Mouse (Mus musculus): Measurements from ENCODE around the gene March6. TPM values are rescaled to one million over a fixed set of nuclear protein-coding genes. Genes with fewer than 3 reads are reported as not detected.

Gene March6
- 28.2 and 29.4 TPM in 2 replicates for polyA plus RNA-seq (2015; fragmentation: Nextera tagmentation; extraction: Ambion mirVana)

DNA sequence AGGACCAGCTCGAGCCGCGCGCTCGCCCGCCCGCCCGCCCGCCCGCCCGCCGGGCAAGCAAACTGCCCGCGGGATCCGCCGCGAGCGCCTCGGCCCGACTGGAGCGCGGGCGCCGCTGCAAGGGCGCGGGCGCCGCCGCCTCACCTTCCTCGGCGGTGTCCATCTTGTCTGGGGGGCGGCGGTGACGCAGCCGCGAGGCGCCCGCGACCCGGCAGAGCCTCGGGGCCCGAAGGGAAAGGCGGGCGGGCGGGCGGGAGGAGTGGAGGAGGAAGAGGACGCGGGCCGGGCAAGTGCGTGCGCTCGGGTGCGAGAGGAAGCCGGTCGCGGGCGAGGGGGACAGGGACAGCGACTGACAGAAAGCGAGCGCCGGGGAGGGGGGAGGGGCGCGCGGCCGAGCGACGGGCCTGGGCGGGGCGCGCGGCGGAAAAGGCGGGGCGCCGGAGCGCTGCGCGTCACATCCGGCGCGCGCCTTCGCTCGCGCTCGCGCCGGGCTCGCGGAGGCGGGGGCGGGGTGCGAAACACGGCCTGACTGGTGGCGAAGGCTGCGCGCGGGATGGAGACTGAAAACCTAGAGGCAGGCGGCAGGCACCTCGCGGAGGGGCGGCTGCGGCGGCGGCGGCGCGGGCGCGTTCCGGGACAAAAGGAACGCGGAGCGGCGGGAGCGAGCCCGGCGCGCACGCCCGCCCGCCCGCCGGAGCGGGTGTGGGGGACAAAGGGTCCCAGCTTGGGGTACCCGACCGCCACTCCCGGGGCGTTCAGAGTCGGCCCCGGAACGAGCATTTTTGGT lies at the start of gene March6:
March6 (minus strand) TSS at position 395 of the 787 bp plus-strand sequence.
- Histone ChIP-seq H3K27ac (ENCODE audit: low read length) (peak within 1 kb of the TSS; percentile 96), H3K4me1 (replicated peaks; ENCODE audit: control insufficient read depth, insufficient read depth, low read length) (peaks cover 9% of the 10 kb centered on the region; the same call in 1 of the 2 replicates), H3K4me2 (ENCODE audit: low read depth, low read length) (peak within 1 kb of the TSS; percentile 66), H3K4me3 (ENCODE audit: low read length) (peak within 1 kb of the TSS; percentile 76), H3K36me3 (ENCODE audit: control insufficient read depth, insufficient read depth, low read length) (no peaks in the 10 kb centered on the region), H3K9me3 (ENCODE audit: control insufficient read depth, low read length) (no peaks in the 10 kb centered on the region), H3K9ac (ENCODE audit: low read length) (peak within 1 kb of the TSS; percentile 91), H3K27me3 (ENCODE audit: control insufficient read depth, insufficient read depth, low read depth, low read length) (no peaks in the 10 kb centered on the region)
- WGBS: 0% methylated on average over 62 of the region's 132 CpGs
- peak; percentile 95 for ATAC-seq (ENCODE audit: low read depth)

DNA sequence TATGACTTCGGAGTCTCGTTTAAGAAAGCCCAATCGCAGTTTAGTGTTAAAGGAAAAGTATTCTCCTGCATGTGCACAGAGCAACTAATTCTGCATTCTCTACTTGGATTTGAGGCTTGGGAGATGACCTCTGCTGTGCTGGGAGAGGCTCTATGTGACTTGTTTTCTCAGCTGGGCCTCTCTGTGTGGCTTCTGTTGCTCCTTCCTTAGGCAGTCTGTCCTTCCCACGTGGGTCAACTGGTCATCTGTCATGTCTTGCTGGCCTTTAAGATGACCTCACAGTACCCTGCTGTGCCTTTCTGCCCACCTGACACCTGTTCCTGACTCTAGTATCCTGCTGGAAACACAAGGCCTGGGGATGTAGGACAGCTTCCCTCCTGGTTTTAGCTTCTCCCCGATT lies 45.2 kb upstream of the March6 start:
- Histone ChIP-seq H3K9ac (ENCODE audit: low read length) (no peak overlapping the region), H3K27me3 (ENCODE audit: control insufficient read depth, insufficient read depth, low read depth, low read length) (no peaks in the 10 kb centered on the region), H3K9me3 (ENCODE audit: control insufficient read depth, low read length) (no peaks in the 10 kb centered on the region), H3K36me3 (ENCODE audit: control insufficient read depth, insufficient read depth, low read length) (no peaks in the 10 kb centered on the region), H3K4me2 (ENCODE audit: low read depth, low read length) (no peak overlapping the region), H3K27ac (ENCODE audit: low read length) (no peak overlapping the region), H3K4me3 (ENCODE audit: low read length) (no peak overlapping the region), H3K4me1 (replicated peaks; ENCODE audit: control insufficient read depth, insufficient read depth, low read length) (no peaks in the 10 kb centered on the region)
- ATAC-seq (ENCODE audit: low read depth): no peak
- 66% methylated on average over 5 of the region's 5 CpGs for WGBS

DNA sequence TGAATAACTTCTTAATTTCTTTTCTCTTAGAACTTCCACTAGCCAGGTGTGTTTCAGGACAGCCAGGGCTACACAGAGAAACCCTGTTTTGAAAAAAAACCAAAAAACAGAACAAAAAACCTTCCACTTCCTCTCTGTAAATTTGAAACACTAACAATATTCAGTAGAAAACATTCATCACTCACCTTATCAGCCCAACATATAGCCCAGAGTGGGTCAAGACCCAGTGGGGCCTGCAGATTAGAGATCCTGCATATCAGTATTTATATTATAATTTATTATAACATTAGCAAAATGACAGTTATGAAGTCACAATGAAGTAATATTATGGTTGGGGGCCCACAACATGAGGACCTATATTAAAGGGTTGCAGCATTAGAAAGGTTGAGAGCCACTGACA lies 42.8 kb upstream of the March6 start:
- Histone ChIP-seq H3K4me2 (ENCODE audit: low read depth, low read length) (no peak overlapping the region), H3K36me3 (ENCODE audit: control insufficient read depth, insufficient read depth, low read length) (no peaks in the 10 kb centered on the region), H3K9me3 (ENCODE audit: control insufficient read depth, low read length) (no peaks in the 10 kb centered on the region), H3K27ac (ENCODE audit: low read length) (no peak overlapping the region), H3K4me3 (ENCODE audit: low read length) (no peak overlapping the region), H3K9ac (ENCODE audit: low read length) (no peak overlapping the region), H3K27me3 (ENCODE audit: control insufficient read depth, insufficient read depth, low read depth, low read length) (no peaks in the 10 kb centered on the region), H3K4me1 (replicated peaks; ENCODE audit: control insufficient read depth, insufficient read depth, low read length) (peaks cover 10% of the 10 kb centered on the region)
- no peak for ATAC-seq (ENCODE audit: low read depth)

DNA sequence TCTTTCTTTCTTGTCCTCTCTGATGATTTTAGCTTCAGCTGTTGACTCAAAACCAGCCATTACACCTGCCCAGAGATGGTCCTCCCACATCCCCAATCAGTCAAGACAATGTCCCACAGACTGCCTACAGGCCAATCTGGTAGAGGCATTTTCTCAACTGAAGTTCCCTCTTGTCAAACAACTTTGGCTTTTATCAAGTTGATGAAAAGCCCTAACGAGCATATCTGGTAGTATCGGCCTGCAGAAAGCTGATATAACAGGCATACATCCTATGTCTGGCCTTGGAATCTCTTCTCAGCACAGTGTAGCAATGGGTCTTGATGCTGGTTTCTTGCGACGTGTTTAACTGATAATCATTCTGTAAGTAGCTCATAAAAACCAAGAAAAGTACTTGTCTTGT lies 42.4 kb upstream of the March6 start:
- no peak overlapping the region for H3K4me3 ChIP-seq (ENCODE audit: low read length)
- no peak overlapping the region for H3K9ac ChIP-seq (ENCODE audit: low read length)
- H3K4me1 ChIP-seq (replicated peaks; ENCODE audit: control insufficient read depth, insufficient read depth, low read length): peaks cover 14% of the 10 kb centered on the region
- H3K27ac ChIP-seq (ENCODE audit: low read length): no peak overlapping the region
- no peak overlapping the region for H3K4me2 ChIP-seq (ENCODE audit: low read depth, low read length)
- no peaks in the 10 kb centered on the region for H3K36me3 ChIP-seq (ENCODE audit: control insufficient read depth, insufficient read depth, low read length)
- no peaks in the 10 kb centered on the region for H3K9me3 ChIP-seq (ENCODE audit: control insufficient read depth, low read length)
- ATAC-seq (ENCODE audit: low read depth): no peak
- no peaks in the 10 kb centered on the region for H3K27me3 ChIP-seq (ENCODE audit: control insufficient read depth, insufficient read depth, low read depth, low read length)
- 74% methylated on average over 4 of the region's 4 CpGs for WGBS

DNA sequence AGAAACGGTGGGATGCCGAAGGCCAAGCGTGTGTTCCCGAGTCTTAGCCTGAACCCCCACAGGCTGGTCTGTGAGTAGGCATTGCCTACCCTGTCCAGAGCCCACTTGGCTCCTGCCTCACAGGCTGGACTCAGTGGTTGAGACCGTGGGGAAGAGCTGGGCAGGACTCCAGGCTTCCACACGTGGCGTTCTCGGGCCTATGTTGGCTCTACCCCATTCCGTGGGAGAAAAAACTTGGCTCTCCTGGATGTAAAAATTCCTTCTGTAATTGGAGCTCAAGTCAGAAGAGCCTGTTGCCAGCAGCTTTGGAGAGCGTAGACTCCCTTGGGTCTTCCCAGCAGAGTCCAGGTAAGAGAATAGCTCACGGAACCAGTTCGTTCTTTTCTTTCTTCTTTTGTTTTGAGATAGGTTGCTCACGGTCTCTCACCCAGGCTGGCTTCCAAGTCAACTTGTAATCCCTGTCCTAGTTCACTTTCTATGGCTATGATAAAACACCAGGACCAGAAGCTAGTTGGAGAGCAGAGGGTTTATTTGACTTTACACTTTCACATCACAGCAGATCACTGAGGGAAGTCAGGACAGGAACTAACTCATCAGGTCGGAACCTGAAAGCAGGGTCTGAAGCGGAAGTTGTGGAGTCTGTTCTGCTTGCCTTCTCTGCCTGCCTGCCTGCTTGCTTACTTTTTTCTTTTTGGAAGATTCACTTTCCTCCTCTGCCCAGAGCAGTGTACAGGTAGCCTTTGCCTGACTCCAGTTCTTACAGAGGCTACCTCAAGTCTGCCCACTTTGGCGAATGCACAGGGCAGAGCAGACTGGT lies 41.3 kb upstream of the March6 start:
- Histone ChIP-seq H3K27ac (ENCODE audit: low read length) (no peak overlapping the region), H3K9ac (ENCODE audit: low read length) (no peak overlapping the region), H3K9me3 (ENCODE audit: control insufficient read depth, low read length) (no peaks in the 10 kb centered on the region), H3K4me1 (replicated peaks; ENCODE audit: control insufficient read depth, insufficient read depth, low read length) (peaks cover 16% of the 10 kb centered on the region), H3K36me3 (ENCODE audit: control insufficient read depth, insufficient read depth, low read length) (no peaks in the 10 kb centered on the region), H3K27me3 (ENCODE audit: control insufficient read depth, insufficient read depth, low read depth, low read length) (no peaks in the 10 kb centered on the region), H3K4me3 (ENCODE audit: low read length) (no peak overlapping the region), H3K4me2 (ENCODE audit: low read depth, low read length) (no peak overlapping the region)
- ATAC-seq (ENCODE audit: low read depth): no peak
- WGBS: 72% methylated on average over 16 of the region's 16 CpGs

DNA sequence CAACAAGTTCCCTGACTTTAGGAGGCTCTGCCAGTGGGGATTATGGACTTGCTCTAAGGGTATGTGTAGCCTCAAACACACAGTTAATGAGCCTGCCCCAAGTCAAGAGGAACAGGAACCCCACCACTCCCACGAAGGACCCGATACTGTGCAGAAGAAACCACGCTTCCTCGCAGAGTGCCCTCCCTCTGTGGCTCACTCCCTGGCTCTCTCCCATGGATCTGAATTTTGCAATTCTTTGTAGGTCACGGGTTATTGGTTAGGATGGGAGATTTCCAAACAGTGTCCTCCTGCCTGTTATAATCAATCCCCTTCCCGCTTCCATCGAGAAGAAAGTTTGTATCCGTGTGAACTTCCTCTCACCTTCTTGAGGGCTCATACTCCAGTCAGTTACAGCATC lies 40.1 kb upstream of the March6 start:
- H3K27ac ChIP-seq (ENCODE audit: low read length): no peak overlapping the region
- WGBS: 89% methylated on average over 8 of the region's 8 CpGs
- H3K9me3 ChIP-seq (ENCODE audit: control insufficient read depth, low read length): no peaks in the 10 kb centered on the region
- H3K4me2 ChIP-seq (ENCODE audit: low read depth, low read length): no peak overlapping the region
- H3K4me1 ChIP-seq (replicated peaks; ENCODE audit: control insufficient read depth, insufficient read depth, low read length): peaks cover 16% of the 10 kb centered on the region
- no peaks in the 10 kb centered on the region for H3K36me3 ChIP-seq (ENCODE audit: control insufficient read depth, insufficient read depth, low read length)
- no peak overlapping the region for H3K9ac ChIP-seq (ENCODE audit: low read length)
- no peak for ATAC-seq (ENCODE audit: low read depth)
- no peak overlapping the region for H3K4me3 ChIP-seq (ENCODE audit: low read length)
- H3K27me3 ChIP-seq (ENCODE audit: control insufficient read depth, insufficient read depth, low read depth, low read length): no peaks in the 10 kb centered on the region

DNA sequence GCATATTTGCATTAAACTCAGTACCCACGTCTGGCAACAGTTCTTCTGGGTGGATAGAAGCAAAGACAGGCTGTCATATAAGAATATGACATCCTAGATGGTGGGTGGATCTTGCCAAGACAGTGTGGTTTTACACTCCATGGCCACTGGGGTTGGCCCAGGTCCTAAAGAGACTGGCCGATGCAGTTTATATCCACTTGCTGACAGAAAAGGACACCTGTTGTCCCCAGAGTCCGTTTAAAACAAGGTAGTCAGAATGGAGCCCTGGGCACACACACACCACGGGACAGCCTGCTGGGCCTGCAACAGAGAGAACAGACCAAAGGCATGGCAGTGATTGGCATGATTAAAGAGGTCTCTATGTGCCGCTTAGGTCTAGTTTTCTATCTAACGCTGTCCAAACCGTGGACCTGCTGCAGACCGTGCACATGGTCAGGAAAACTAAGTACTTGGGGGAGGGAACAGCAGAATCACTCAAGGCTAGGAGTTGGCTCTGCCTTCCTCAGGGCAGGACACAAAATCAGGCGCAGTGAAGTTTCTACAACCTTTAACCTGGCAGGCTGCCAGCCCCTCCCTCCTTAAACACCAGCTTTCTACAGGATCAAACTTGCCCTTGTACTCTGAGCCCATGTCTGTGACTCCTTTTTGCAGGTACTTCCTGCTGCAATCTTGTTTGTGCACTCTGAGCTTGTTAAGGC lies 38.6 kb upstream of the March6 start:
- no peak overlapping the region for H3K4me2 ChIP-seq (ENCODE audit: low read depth, low read length)
- H3K9ac ChIP-seq (ENCODE audit: low read length): no peak overlapping the region
- 43% methylated on average over 9 of the region's 9 CpGs for WGBS
- H3K4me3 ChIP-seq (ENCODE audit: low read length): no peak overlapping the region
- no peaks in the 10 kb centered on the region for H3K9me3 ChIP-seq (ENCODE audit: control insufficient read depth, low read length)
- H3K27me3 ChIP-seq (ENCODE audit: control insufficient read depth, insufficient read depth, low read depth, low read length): no peaks in the 10 kb centered on the region
- peaks cover 16% of the 10 kb centered on the region for H3K4me1 ChIP-seq (replicated peaks; ENCODE audit: control insufficient read depth, insufficient read depth, low read length)
- no peaks in the 10 kb centered on the region for H3K36me3 ChIP-seq (ENCODE audit: control insufficient read depth, insufficient read depth, low read length)
- peak; percentile 60 for ATAC-seq (ENCODE audit: low read depth)
- peak overlapping the region; percentile 13; the same call in 1 of the 2 replicates for H3K27ac ChIP-seq (ENCODE audit: low read length)

DNA sequence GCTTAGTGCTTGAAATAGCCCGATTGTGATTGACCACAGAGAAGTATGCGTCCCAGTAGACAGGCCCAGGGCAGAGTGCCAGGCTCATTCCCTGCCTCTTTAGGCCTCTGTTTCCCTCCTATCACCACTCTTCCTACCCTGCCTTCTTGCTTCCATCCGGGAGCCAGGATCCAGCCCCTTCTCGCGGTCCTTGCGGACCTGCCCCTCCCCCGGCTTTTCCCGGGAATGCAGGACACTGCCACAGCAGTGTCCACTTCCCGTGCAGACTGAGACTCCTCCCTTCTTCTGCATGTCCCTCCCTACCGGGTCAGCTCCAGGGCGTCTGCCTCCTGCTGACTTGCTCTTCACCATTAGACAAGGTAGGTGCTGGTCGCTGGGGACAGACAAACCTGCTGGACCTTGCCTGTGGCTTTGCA lies 37.7 kb upstream of the March6 start:
- WGBS: 11% methylated on average over 11 of the region's 12 CpGs
- H3K4me3 ChIP-seq (ENCODE audit: low read length): peak overlapping the region; percentile 17; the same call in 1 of the 2 replicates

DNA sequence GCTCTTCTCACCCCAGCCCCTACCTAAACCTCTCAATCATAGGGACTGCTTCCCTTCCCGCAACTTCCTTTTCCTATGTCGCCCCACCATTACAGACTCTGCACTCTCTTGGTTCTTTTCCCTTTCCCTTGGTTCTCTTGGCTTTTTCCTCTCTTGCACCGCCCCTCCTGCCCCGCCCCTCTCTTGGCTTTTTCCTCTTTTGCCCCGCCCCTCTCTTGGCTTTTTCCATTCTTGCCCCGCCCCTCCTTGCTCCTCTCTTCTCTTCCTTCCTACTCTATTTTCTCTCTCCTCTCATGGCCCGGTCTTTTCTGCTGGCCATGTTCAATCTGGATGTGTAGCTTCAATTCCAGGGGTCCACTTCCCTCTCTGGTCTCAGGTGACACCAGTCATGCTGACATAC lies 36.6 kb upstream of the March6 start:
- no peak overlapping the region for H3K4me3 ChIP-seq (ENCODE audit: low read length)

More for the DNA sequence above, 37.7 kb upstream of the March6 start:
- peak; percentile 81 for ATAC-seq (ENCODE audit: low read depth)
- no peaks in the 10 kb centered on the region for H3K27me3 ChIP-seq (ENCODE audit: control insufficient read depth, insufficient read depth, low read depth, low read length)
- no peaks in the 10 kb centered on the region for H3K36me3 ChIP-seq (ENCODE audit: control insufficient read depth, insufficient read depth, low read length)
- H3K9me3 ChIP-seq (ENCODE audit: control insufficient read depth, low read length): no peaks in the 10 kb centered on the region
- H3K4me1 ChIP-seq (replicated peaks; ENCODE audit: control insufficient read depth, insufficient read depth, low read length): peaks cover 22% of the 10 kb centered on the region
- peak overlapping the region; percentile 13; the same call in 1 of the 2 replicates for H3K9ac ChIP-seq (ENCODE audit: low read length)
- H3K4me2 ChIP-seq (ENCODE audit: low read depth, low read length): peak overlapping the region; percentile 46
- 0 out of 2 replicates have a peak overlapping the region, but pooled peaks have one; percentile 15 for H3K27ac ChIP-seq (ENCODE audit: low read length)

More for the DNA sequence above, 36.6 kb upstream of the March6 start:
- no peak overlapping the region for H3K9ac ChIP-seq (ENCODE audit: low read length)
- H3K27me3 ChIP-seq (ENCODE audit: control insufficient read depth, insufficient read depth, low read depth, low read length): no peaks in the 10 kb centered on the region
- WGBS: 75% methylated on average over 7 of the region's 7 CpGs
- no peak for ATAC-seq (ENCODE audit: low read depth)
- no peak overlapping the region for H3K27ac ChIP-seq (ENCODE audit: low read length)
- H3K9me3 ChIP-seq (ENCODE audit: control insufficient read depth, low read length): no peaks in the 10 kb centered on the region
- peaks cover 26% of the 10 kb centered on the region for H3K4me1 ChIP-seq (replicated peaks; ENCODE audit: control insufficient read depth, insufficient read depth, low read length)
- no peaks in the 10 kb centered on the region for H3K36me3 ChIP-seq (ENCODE audit: control insufficient read depth, insufficient read depth, low read length)
- no peak overlapping the region for H3K4me2 ChIP-seq (ENCODE audit: low read depth, low read length)
